Mouse (Mus musculus): Measurements from ENCODE around the gene Fyb2. TPM values are rescaled to one million over a fixed set of nuclear protein-coding genes. Genes with fewer than 3 reads are reported as not detected.
"Not testable (repeated sequence)": the region's sequence is repeated elsewhere in the genome, so short reads cannot be mapped to it uniquely, and the experiment has no call there.

Gene Fyb2
- polyA plus RNA-seq, 1 experiment from 2014 or later: 0.21 TPM

DNA sequence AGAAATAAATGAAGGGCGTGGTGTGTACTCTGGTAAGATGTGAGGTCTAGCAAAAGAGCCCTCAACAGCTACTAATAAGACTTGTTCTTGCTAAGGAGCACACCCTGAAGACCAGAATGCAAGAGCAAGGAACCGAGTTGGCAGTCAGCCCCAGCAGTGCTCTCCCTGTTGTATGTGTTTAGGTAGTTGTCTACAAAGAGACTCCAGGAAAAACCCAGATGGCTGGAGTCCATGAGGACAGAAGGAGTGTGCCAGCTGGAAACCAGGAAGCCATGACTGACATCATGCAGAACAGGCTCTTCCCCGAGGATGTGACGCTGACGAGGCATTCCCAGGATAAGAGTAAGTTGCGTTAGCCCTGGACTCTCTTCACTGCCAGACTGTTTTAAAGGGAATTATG lies 76.8 kb downstream of the Fyb2 start:
- H3K4me2 ChIP-seq: no peak overlapping the region
- no peak overlapping the region for H3K9ac ChIP-seq
- ATAC-seq (ENCODE audit: insufficient number of reproducible peaks, insufficient read depth, low FRiP score, low TSS enrichment, low read depth): no peak
- no peak overlapping the region for H3K4me3 ChIP-seq
- H3K36me3 ChIP-seq: no peaks in the 10 kb centered on the region
- no peak overlapping the region for H3K27ac ChIP-seq
- H3K27me3 ChIP-seq: no peaks in the 10 kb centered on the region
- no peaks in the 10 kb centered on the region for H3K9me3 ChIP-seq
- WGBS: 88% methylated on average over 6 of the region's 6 CpGs
- no peaks in the 10 kb centered on the region for H3K4me1 ChIP-seq

- Histone ChIP-seq H3K4me3 (no peak overlapping the region), H3K27me3 (no peaks in the 10 kb centered on the region), H3K36me3 (no peaks in the 10 kb centered on the region), H3K27ac (no peak overlapping the region), H3K9me3 (no peaks in the 10 kb centered on the region), H3K4me1 (no peaks in the 10 kb centered on the region), H3K4me2 (no peak overlapping the region), H3K9ac (no peak overlapping the region)
- no peak for ATAC-seq (ENCODE audit: insufficient number of reproducible peaks, insufficient read depth, low FRiP score, low TSS enrichment, low read depth)
- 62% methylated on average over 3 of the region's 3 CpGs for WGBS
These were observed 77.4 kb downstream of the Fyb2 start for GRCm38 (mm10) chr4:104990686-104991085.

- Histone ChIP-seq H3K4me3 (no peak overlapping the region), H3K27me3 (no peaks in the 10 kb centered on the region), H3K9me3 (no peaks in the 10 kb centered on the region), H3K9ac (no peak overlapping the region), H3K4me1 (no peaks in the 10 kb centered on the region), H3K4me2 (no peak overlapping the region), H3K27ac (no peak overlapping the region), H3K36me3 (no peaks in the 10 kb centered on the region)
- no peak for ATAC-seq (ENCODE audit: insufficient number of reproducible peaks, insufficient read depth, low FRiP score, low TSS enrichment, low read depth)
- 89% methylated on average over 3 of the region's 3 CpGs for WGBS
These were observed 79.0 kb downstream of the Fyb2 start for GRCm38 (mm10) chr4:104992271-104992670.

DNA sequence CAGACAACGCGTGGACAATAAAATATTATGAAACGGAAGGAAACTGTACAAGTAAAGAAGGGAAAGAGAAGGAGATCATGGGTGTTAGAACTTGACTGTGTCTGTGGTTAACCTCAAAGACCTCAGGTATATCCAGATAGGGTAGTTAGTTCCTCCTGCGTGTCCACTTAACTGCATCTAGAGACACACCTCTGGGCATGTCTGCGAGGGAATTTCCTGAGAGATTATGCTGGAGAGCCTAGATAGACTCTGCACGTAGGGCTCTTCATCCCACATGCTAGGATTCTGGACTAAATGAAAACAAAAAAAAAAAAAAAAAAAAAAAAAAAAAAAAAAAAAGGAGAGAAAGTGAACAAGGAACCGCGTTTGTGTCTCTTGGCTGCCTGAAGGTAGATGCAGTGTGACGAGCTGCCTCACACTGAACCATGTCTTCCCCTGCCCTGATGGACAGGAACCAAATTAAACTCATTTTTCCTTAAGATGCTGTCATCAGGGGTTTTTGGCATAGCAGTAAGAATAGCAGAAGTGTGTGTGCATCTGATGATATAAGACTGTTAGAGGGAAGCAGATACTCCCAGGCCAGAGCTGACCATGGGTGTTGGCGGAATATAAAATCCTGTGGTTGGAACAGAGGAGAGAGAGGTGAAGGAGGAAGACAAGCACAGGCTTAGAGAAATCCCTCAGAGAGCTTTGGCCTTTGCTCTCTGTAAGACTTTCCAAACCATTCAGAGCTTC lies 80.1 kb downstream of the Fyb2 start:
- Histone ChIP-seq H3K4me3 (no peak overlapping the region), H3K4me1 (no peaks in the 10 kb centered on the region), H3K4me2 (no peak overlapping the region), H3K27ac (no peak overlapping the region), H3K9me3 (no peaks in the 10 kb centered on the region), H3K27me3 (no peaks in the 10 kb centered on the region), H3K9ac (no peak overlapping the region), H3K36me3 (no peaks in the 10 kb centered on the region)
- 84% methylated on average over 10 of the region's 10 CpGs for WGBS
- ATAC-seq (ENCODE audit: insufficient number of reproducible peaks, insufficient read depth, low FRiP score, low TSS enrichment, low read depth): no peak

GRCm38 (mm10) chr4:104999702-105000101 lies 86.4 kb downstream of the Fyb2 start:
- H3K27ac ChIP-seq: no peak overlapping the region
- no peak overlapping the region for H3K9ac ChIP-seq
- no peaks in the 10 kb centered on the region for H3K9me3 ChIP-seq
- no peaks in the 10 kb centered on the region for H3K36me3 ChIP-seq
- H3K4me2 ChIP-seq: no peak overlapping the region
- H3K4me1 ChIP-seq: no peaks in the 10 kb centered on the region
- no peak for ATAC-seq (ENCODE audit: insufficient number of reproducible peaks, insufficient read depth, low FRiP score, low TSS enrichment, low read depth)
- H3K4me3 ChIP-seq: no peak overlapping the region
- H3K27me3 ChIP-seq: no peaks in the 10 kb centered on the region
- WGBS: 35% methylated on average over 5 of the region's 5 CpGs

GRCm38 (mm10) chr4:105001736-105002135 lies 88.5 kb downstream of the Fyb2 start:
- no peak for ATAC-seq (ENCODE audit: insufficient number of reproducible peaks, insufficient read depth, low FRiP score, low TSS enrichment, low read depth)
- 73% methylated on average over 1 of the region's 1 CpGs for WGBS
- H3K27me3 ChIP-seq: no peaks in the 10 kb centered on the region
- no peak overlapping the region for H3K27ac ChIP-seq
- no peaks in the 10 kb centered on the region for H3K36me3 ChIP-seq
- H3K4me2 ChIP-seq: no peak overlapping the region
- no peak overlapping the region for H3K9ac ChIP-seq
- no peaks in the 10 kb centered on the region for H3K4me1 ChIP-seq
- no peak overlapping the region for H3K4me3 ChIP-seq
- H3K9me3 ChIP-seq: no peaks in the 10 kb centered on the region

- no peak overlapping the region for H3K9ac ChIP-seq
- no peaks in the 10 kb centered on the region for H3K9me3 ChIP-seq
- H3K4me3 ChIP-seq: no peak overlapping the region
- H3K4me1 ChIP-seq: no peaks in the 10 kb centered on the region
- H3K36me3 ChIP-seq: no peaks in the 10 kb centered on the region
- 79% methylated on average over 8 of the region's 8 CpGs for WGBS
- H3K27me3 ChIP-seq: no peaks in the 10 kb centered on the region
- no peak overlapping the region for H3K4me2 ChIP-seq
- no peak overlapping the region for H3K27ac ChIP-seq
- no peak for ATAC-seq (ENCODE audit: insufficient number of reproducible peaks, insufficient read depth, low FRiP score, low TSS enrichment, low read depth)
These were observed 90.9 kb downstream of the Fyb2 start for GRCm38 (mm10) chr4:105004135-105004534.

DNA sequence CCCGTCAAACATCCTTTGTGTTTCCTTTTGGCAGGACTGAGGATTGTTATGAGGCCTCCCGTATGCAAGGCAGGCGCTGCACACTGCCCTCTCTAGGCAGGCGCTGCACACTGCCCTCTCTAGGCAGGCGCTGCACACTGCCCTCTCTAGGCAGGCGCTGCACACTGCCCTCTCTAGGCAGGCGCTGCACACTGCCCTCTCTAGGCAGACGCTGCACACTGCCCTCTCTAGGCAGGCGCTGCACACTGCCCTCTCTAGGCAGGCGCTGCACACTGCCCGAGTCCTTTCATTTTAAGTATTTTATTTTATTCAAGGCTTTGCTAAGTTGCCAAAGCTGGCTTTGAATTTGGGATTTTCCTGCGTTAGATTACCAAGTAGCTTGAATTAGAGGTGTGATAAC lies 91.4 kb downstream of the Fyb2 start:
- ATAC-seq (ENCODE audit: insufficient number of reproducible peaks, insufficient read depth, low FRiP score, low TSS enrichment, low read depth): not testable (repeated sequence)
- 86% methylated on average over 12 of the region's 12 CpGs for WGBS

GRCm38 (mm10) chr4:105007360-105008018 lies 94.2 kb downstream of the Fyb2 start:
- Histone ChIP-seq H3K4me1 (no peaks in the 10 kb centered on the region), H3K27ac (no peak overlapping the region), H3K9ac (no peak overlapping the region), H3K4me2 (no peak overlapping the region), H3K4me3 (no peak overlapping the region), H3K9me3 (no peaks in the 10 kb centered on the region), H3K27me3 (no peaks in the 10 kb centered on the region), H3K36me3 (no peaks in the 10 kb centered on the region)
- WGBS: 85% methylated on average over 4 of the region's 4 CpGs
- no peak for ATAC-seq (ENCODE audit: insufficient number of reproducible peaks, insufficient read depth, low FRiP score, low TSS enrichment, low read depth)

More for the DNA sequence above, 91.4 kb downstream of the Fyb2 start:
- H3K4me3 ChIP-seq, H3K36me3 ChIP-seq, H3K4me2 ChIP-seq, H3K27me3 ChIP-seq, H3K4me1 ChIP-seq, H3K27ac ChIP-seq, H3K9ac ChIP-seq, H3K9me3 ChIP-seq: not testable (repeated sequence)

DNA sequence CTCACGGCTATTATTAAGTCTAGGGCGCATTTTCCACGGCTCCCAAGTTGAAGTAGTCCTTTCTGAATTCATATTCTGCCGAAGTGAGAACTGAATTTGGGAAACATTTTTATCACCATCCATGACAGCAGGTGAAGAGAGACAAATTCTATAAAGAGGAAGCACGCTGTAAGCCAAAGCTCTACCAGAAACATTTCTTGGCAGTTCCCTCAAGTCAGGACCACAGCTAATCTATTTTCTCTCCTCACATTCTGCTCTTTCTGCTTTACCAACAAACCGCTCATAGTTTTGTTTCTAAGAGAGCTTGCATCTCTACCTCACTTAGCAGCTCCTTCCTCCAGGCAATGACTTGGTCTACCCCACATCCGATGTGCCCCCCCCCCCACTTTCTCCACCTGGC lies 100.5 kb downstream of the Fyb2 start:
- WGBS: 92% methylated on average over 7 of the region's 7 CpGs
- H3K36me3 ChIP-seq: no peaks in the 10 kb centered on the region

GRCm38 (mm10) chr4:105015496-105015895 lies 102.2 kb downstream of the Fyb2 start:
- no peak for ATAC-seq (ENCODE audit: insufficient number of reproducible peaks, insufficient read depth, low FRiP score, low TSS enrichment, low read depth)
- Histone ChIP-seq H3K4me3 (no peak overlapping the region), H3K9ac (no peak overlapping the region), H3K4me2 (no peak overlapping the region), H3K9me3 (no peaks in the 10 kb centered on the region), H3K36me3 (no peaks in the 10 kb centered on the region), H3K27me3 (no peaks in the 10 kb centered on the region), H3K27ac (no peak overlapping the region), H3K4me1 (no peaks in the 10 kb centered on the region)
- 47% methylated on average over 6 of the region's 6 CpGs for WGBS

More for the DNA sequence above, 100.5 kb downstream of the Fyb2 start:
- no peak overlapping the region for H3K4me2 ChIP-seq
- no peak for ATAC-seq (ENCODE audit: insufficient number of reproducible peaks, insufficient read depth, low FRiP score, low TSS enrichment, low read depth)
- H3K9me3 ChIP-seq: no peaks in the 10 kb centered on the region
- no peaks in the 10 kb centered on the region for H3K27me3 ChIP-seq
- H3K4me3 ChIP-seq: no peak overlapping the region
- no peak overlapping the region for H3K27ac ChIP-seq
- no peak overlapping the region for H3K9ac ChIP-seq
- H3K4me1 ChIP-seq: no peaks in the 10 kb centered on the region

DNA sequence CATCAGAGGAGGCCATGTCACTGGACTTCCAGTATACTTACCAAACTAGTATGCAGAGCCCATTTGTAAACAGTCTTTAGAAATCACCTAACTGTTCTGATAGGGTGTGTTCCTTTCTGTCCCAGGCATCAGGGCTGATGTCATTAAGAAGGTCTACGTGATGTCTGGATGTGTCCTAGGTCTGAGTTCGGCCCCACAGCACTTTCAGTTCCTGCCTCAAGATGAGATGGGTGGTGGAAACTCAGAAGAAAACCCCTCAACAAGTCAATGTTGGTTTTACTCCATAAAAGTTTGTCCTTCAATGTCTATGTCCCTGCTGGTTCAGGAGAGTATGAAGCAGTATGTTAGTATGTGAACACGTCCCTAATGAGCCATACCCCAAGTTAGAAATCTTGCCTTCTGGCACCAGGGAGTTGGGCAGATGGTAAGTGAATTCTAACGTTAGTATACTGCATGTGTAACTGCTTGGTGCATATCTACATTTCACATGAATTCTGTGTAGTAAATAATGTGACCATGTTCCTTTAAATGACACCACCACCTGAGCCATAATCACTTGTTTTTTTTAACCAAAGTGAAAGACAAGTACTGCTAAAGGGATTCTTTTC lies 102.9 kb downstream of the Fyb2 start:
- no peak for ATAC-seq (ENCODE audit: insufficient number of reproducible peaks, insufficient read depth, low FRiP score, low TSS enrichment, low read depth)
- H3K27me3 ChIP-seq: no peaks in the 10 kb centered on the region
- H3K36me3 ChIP-seq: no peaks in the 10 kb centered on the region
- H3K4me1 ChIP-seq: no peaks in the 10 kb centered on the region
- H3K9me3 ChIP-seq: no peaks in the 10 kb centered on the region
- H3K27ac ChIP-seq: no peak overlapping the region
- 80% methylated on average over 4 of the region's 4 CpGs for WGBS
- no peak overlapping the region for H3K4me2 ChIP-seq
- no peak overlapping the region for H3K4me3 ChIP-seq
- H3K9ac ChIP-seq: no peak overlapping the region
